Mouse (Mus musculus): ENCODE measurements at regions not wholly inside any gene's neighbourhood (a gene's known extent, or its start where the extent isn't known, plus 50 kb on each side); places are given as distances from the start of the nearest gene placed in this dataset.

DNA sequence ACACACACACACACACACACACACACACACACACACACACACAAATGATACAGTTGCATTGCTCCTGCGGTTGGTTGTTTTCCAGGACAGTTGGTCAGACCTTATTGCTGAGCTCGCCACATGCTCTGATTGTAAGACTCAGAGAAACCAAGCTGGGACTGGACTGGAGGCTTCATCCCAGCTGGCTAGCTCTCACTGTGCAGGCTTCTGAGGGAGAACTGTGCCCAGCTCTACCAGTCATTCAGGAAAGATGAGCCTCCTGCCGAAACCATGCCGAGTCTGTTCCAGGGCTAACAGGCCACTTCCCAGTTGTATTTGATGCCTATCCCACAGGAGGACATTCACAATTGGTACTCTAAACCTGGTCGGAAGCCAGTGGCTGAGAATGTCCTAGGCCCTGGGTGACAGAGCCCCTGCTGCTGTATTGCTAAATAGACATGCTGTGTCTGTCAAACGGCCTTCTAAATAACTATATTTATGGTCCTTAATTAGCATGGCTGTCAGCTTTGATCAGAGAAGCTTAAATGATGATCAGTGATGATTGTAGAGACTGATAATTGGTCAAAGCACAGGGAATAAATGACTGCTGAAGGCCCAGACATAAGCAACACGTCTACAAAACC is 100.1 kb upstream of the Ppp1r12a start:
- no peak for TF ChIP-seq CTCF (IDR thresholded peaks at IDR 0.05; ENCODE audit: control insufficient read depth, insufficient read depth, insufficient replicate concordance, low read depth, low read length)
- TF ChIP-seq POLR2A (IDR thresholded peaks at IDR 0.05; ENCODE audit: control insufficient read depth, low read depth, low read length): no peak
